Mouse (Mus musculus) forebrain, embryonic 14.5 days (tissue): ENCODE data around the gene Snrpa1. TPM values are rescaled to one million over a fixed set of nuclear protein-coding genes. Genes with fewer than 3 reads are reported as not detected.

Experiments
- ATAC-seq: fragments of 200-750 bp; cut with Nextera tagmentation; 2 replicates; pipeline ENCODE4 v1.8.0; 2017; ENCODE audit warnings: mild to moderate bottlenecking, moderate library complexity
- DNase-seq: peaks from one replicate; pipeline ENCODE4 v3.0.0-alpha.2; 2015; ENCODE audit warnings: low spot score
- H3K27ac ChIP-seq: fragments of 300-500 bp; sonication (generic); 2 replicates; pipeline ENCODE4 v1.5.1; 2014; ENCODE audit warnings: low read depth, mild to moderate bottlenecking, control low read depth, low read length, moderate library complexity
- H3K27me3 ChIP-seq: fragments of 300-500 bp; sonication (generic); replicated peaks from 2 replicates; pipeline ENCODE4 v1.6.1; 2014; ENCODE audit warnings: low read length, control low read depth, mixed read lengths; ENCODE audit not compliant: control insufficient read depth, insufficient read depth
- H3K36me3 ChIP-seq: fragments of 300-500 bp; sonication (generic); 2 replicates; pipeline ENCODE4 v1.6.1; 2014; ENCODE audit warnings: low read length, control low read depth; ENCODE audit not compliant: control insufficient read depth, insufficient read depth
- H3K4me1 ChIP-seq: fragments of 300-500 bp; sonication (generic); 2 replicates; pipeline ENCODE4 v1.6.1; 2014; ENCODE audit warnings: antibody characterized with exemption, low read length, control low read depth; ENCODE audit not compliant: control insufficient read depth, insufficient read depth
- H3K4me2 ChIP-seq: fragments of 300-500 bp; sonication (generic); 2 replicates; pipeline ENCODE4 v1.6.1; 2014; ENCODE audit warnings: mild to moderate bottlenecking, control low read depth, low read length
- H3K4me3 ChIP-seq: fragments of 300-500 bp; sonication (generic); 2 replicates; pipeline ENCODE4 v1.5.1; 2014; ENCODE audit warnings: low read depth, low read length, control low read depth
- H3K9ac ChIP-seq: fragments of 300-500 bp; sonication (generic); 2 replicates; pipeline ENCODE4 v1.6.1; 2014; ENCODE audit warnings: mild to moderate bottlenecking, low read length, control low read depth, moderate library complexity
- H3K9me3 ChIP-seq: fragments of 300-500 bp; sonication (generic); replicated peaks from 2 replicates; pipeline ENCODE4 v1.6.1; 2016; ENCODE audit warnings: low read length, control low read depth, mixed read lengths; ENCODE audit not compliant: control insufficient read depth
- WGBS: fragments of 180-500 bp; shearing (Covaris S2); extraction: QIAGEN DNeasy Blood & Tissue Kit; methylation state at CpG from one replicate; pipeline ENCODE4 v1.1.7; 2014; 5-methylcytosine and 5-hydroxymethylcytosine counted together
- polyA plus RNA-seq: library from polyadenylated mRNA; unstranded; fragments of >200 nt; fragmentation: Nextera tagmentation; extraction: Ambion mirVana; gene quantifications from 2 replicates; pipeline ENCODE4 v1.2.1, GENCODE M21; 2014

The Snrpa1 gene
- polyA plus RNA-seq, 1 experiment from 2014 or later, result 157 TPM

GRCm38 (mm10) chr7:66060066-66060956 lies 1.5 kb downstream of the Snrpa1 start:
- Histone ChIP-seq H3K36me3 (peaks cover 28% of the 10 kb centered on the region), H3K9ac (peak overlapping the region; percentile 96), H3K4me1 (peaks cover 13% of the 10 kb centered on the region), H3K4me3 (peak overlapping the region; percentile 89), H3K27ac (peak overlapping the region; percentile 44; the same call in 1 of the 2 replicates), H3K9me3 (no peaks in the 10 kb centered on the region), H3K27me3 (no peaks in the 10 kb centered on the region), H3K4me2 (peak overlapping the region; percentile 89)
- under 1% methylated on average over 62 of the region's 64 CpGs for WGBS
- peak; percentile 97 for ATAC-seq
- DNase-seq, result peak; percentile 92

GRCm38 (mm10) chr7:66061057-66061456 lies 2.3 kb downstream of the Snrpa1 start:
- DNase-seq (no peak), ATAC-seq (no peak)
- H3K4me3 ChIP-seq, result peak overlapping the region; percentile 89
- H3K27ac ChIP-seq, result no peak overlapping the region
- no peaks in the 10 kb centered on the region for H3K27me3 ChIP-seq
- H3K4me1 ChIP-seq, result peaks cover 13% of the 10 kb centered on the region
- WGBS, result 1% methylated on average over 14 of the region's 14 CpGs
- H3K4me2 ChIP-seq, result peak overlapping the region; percentile 89
- H3K36me3 ChIP-seq, result peaks cover 33% of the 10 kb centered on the region
- H3K9me3 ChIP-seq, result no peaks in the 10 kb centered on the region
- peak overlapping the region; percentile 96 for H3K9ac ChIP-seq

- Histone ChIP-seq H3K4me3 (no peak overlapping the region), H3K4me1 (peaks cover 14% of the 10 kb centered on the region), H3K4me2 (no peak overlapping the region), H3K9ac (no peak overlapping the region), H3K27ac (0 out of 2 replicates have a peak overlapping the region, but pooled peaks have one; percentile 1), H3K9me3 (no peaks in the 10 kb centered on the region), H3K36me3 (peaks cover 55% of the 10 kb centered on the region), H3K27me3 (no peaks in the 10 kb centered on the region)
- DNase-seq (peak; percentile 75), ATAC-seq (no peak)
- WGBS, result 67% methylated on average over 2 of the region's 2 CpGs
These were observed 17.6 kb downstream of the Snrpa1 start for GRCm38 (mm10) chr7:66076411-66076810.

- H3K27me3 ChIP-seq, result no peaks in the 10 kb centered on the region
- H3K4me3 ChIP-seq, result peak within 1 kb of the TSS; percentile 83
- ATAC-seq (peak; percentile 100), DNase-seq (peak; percentile 99)
- H3K4me2 ChIP-seq, result peak within 1 kb of the TSS; percentile 71
- H3K27ac ChIP-seq, result peak within 1 kb of the TSS; percentile 78
- no peaks in the 10 kb centered on the region for H3K9me3 ChIP-seq
- under 1% methylated on average over 65 of the region's 65 CpGs for WGBS
- peaks cover 49% of the 10 kb centered on the region for H3K36me3 ChIP-seq
- peaks cover 14% of the 10 kb centered on the region for H3K4me1 ChIP-seq
- peak within 1 kb of the TSS; percentile 76 for H3K9ac ChIP-seq
These were observed 20.8 kb downstream of the Snrpa1 start, which contains the start of gene Selenos for GRCm38 (mm10) chr7:66079364-66080230. Gene Selenos, plus strand, starts transcription at chr7:66079649.

GRCm38 (mm10) chr7:66080231-66080613 lies 21.4 kb downstream of the Snrpa1 start:
- Histone ChIP-seq H3K36me3 (peaks cover 48% of the 10 kb centered on the region), H3K27ac (no peak overlapping the region)
- WGBS, result 38% methylated on average over 5 of the region's 5 CpGs

GRCm38 (mm10) chr7:66083757-66084156 lies 25.0 kb downstream of the Snrpa1 start:
- ATAC-seq, result no peak
- no peak for DNase-seq

More at GRCm38 (mm10) chr7:66080231-66080613, 21.4 kb downstream of the Snrpa1 start:
- Histone ChIP-seq H3K9ac (peak overlapping the region; percentile 76), H3K4me1 (peaks cover 14% of the 10 kb centered on the region), H3K4me3 (peak overlapping the region; percentile 83), H3K4me2 (peak overlapping the region; percentile 71), H3K9me3 (no peaks in the 10 kb centered on the region), H3K27me3 (no peaks in the 10 kb centered on the region)
- DNase-seq (peak; percentile 17), ATAC-seq (no peak)

GRCm38 (mm10) chr7:66084546-66084945 lies 25.7 kb downstream of the Snrpa1 start:
- ATAC-seq (no peak), DNase-seq (no peak)
- Histone ChIP-seq H3K4me3 (no peak overlapping the region), H3K36me3 (peaks cover 72% of the 10 kb centered on the region), H3K9ac (no peak overlapping the region), H3K27me3 (no peaks in the 10 kb centered on the region), H3K4me1 (peaks cover 10% of the 10 kb centered on the region), H3K4me2 (no peak overlapping the region), H3K27ac (no peak overlapping the region), H3K9me3 (no peaks in the 10 kb centered on the region)
- 90% methylated on average over 7 of the region's 7 CpGs for WGBS

More at GRCm38 (mm10) chr7:66083757-66084156, 25.0 kb downstream of the Snrpa1 start:
- H3K4me3 ChIP-seq, result no peak overlapping the region
- no peak overlapping the region for H3K27ac ChIP-seq
- H3K4me2 ChIP-seq, result no peak overlapping the region
- peaks cover 13% of the 10 kb centered on the region for H3K4me1 ChIP-seq
- no peaks in the 10 kb centered on the region for H3K27me3 ChIP-seq
- no peak overlapping the region for H3K9ac ChIP-seq
- no peaks in the 10 kb centered on the region for H3K9me3 ChIP-seq
- 92% methylated on average over 6 of the region's 6 CpGs for WGBS
- peaks cover 64% of the 10 kb centered on the region for H3K36me3 ChIP-seq

GRCm38 (mm10) chr7:66087652-66088051 lies 28.8 kb downstream of the Snrpa1 start:
- H3K36me3 ChIP-seq, result peaks cover 91% of the 10 kb centered on the region
- H3K4me1 ChIP-seq, result no peaks in the 10 kb centered on the region
- no peak overlapping the region for H3K4me2 ChIP-seq
- ATAC-seq (no peak), DNase-seq (no peak)
- no peaks in the 10 kb centered on the region for H3K27me3 ChIP-seq
- H3K4me3 ChIP-seq, result no peak overlapping the region
- no peak overlapping the region for H3K9ac ChIP-seq
- no peak overlapping the region for H3K27ac ChIP-seq
- WGBS, result 88% methylated on average over 4 of the region's 4 CpGs
- H3K9me3 ChIP-seq, result no peaks in the 10 kb centered on the region
